Mouse (Mus musculus) hindbrain, postnatal 0 days (tissue): ENCODE data around the gene Il1rl1. TPM values are rescaled to one million over a fixed set of nuclear protein-coding genes. Genes with fewer than 3 reads are reported as not detected.

Experiments used
- ATAC-seq: fragments of 200-750 bp; cut with Nextera tagmentation; 2 replicates; pipeline ENCODE4 v1.8.0; 2017; ENCODE audit warnings: mild to moderate bottlenecking, moderate TSS enrichment, moderate library complexity
- DNase-seq: peaks from one replicate; pipeline ENCODE4 v3.0.0-alpha.2; 2015; ENCODE audit warnings: low spot score
- H3K27ac ChIP-seq: fragments of 300-500 bp; sonication (generic); 2 replicates; pipeline ENCODE4 v1.5.1; 2014; ENCODE audit warnings: mild to moderate bottlenecking
- H3K27me3 ChIP-seq: fragments of 300-500 bp; sonication (generic); 2 replicates; pipeline ENCODE4 v1.6.1; 2014; ENCODE audit warnings: low read length, mixed read lengths; ENCODE audit not compliant: insufficient read depth
- H3K36me3 ChIP-seq: fragments of 300-500 bp; sonication (generic); 2 replicates; pipeline ENCODE4 v1.6.1; 2014; ENCODE audit warnings: low read length, mixed read lengths; ENCODE audit not compliant: insufficient read depth
- H3K4me1 ChIP-seq: fragments of 300-500 bp; sonication (generic); 2 replicates; pipeline ENCODE4 v1.6.1; 2014; ENCODE audit warnings: antibody characterized with exemption, low read length, mixed read lengths; ENCODE audit not compliant: insufficient read depth
- H3K4me2 ChIP-seq: fragments of 300-500 bp; sonication (generic); 2 replicates; pipeline ENCODE4 v1.6.1; 2014; ENCODE audit warnings: low read depth, mild to moderate bottlenecking, low read length, moderate library complexity, mixed read lengths
- H3K4me3 ChIP-seq: fragments of 300-500 bp; sonication (generic); 2 replicates; pipeline ENCODE4 v1.5.1; 2014; ENCODE audit warnings: low read length
- H3K9ac ChIP-seq: fragments of 300-500 bp; sonication (generic); replicated peaks from 2 replicates; pipeline ENCODE4 v1.6.1; 2014; ENCODE audit warnings: mild to moderate bottlenecking, low read length, moderate library complexity, mixed read lengths
- H3K9me3 ChIP-seq: fragments of 300-500 bp; sonication (generic); 2 replicates; pipeline ENCODE4 v1.6.1; 2016; ENCODE audit warnings: low read length, mixed read lengths
- CTCF ChIP-seq: IDR thresholded peaks from 2 replicates; pipeline ENCODE4 v1.5.1; 2016; ENCODE audit warnings: antibody characterized with exemption, control low read depth, low read depth
- WGBS: fragments of 180-500 bp; shearing (Covaris S2); extraction: QIAGEN DNeasy Blood & Tissue Kit; methylation state at CpG from one replicate; pipeline ENCODE4 v1.1.7; 2014; 5-methylcytosine and 5-hydroxymethylcytosine counted together
- polyA plus RNA-seq: library from polyadenylated mRNA; unstranded; fragments of >200 nt; fragmentation: Nextera tagmentation; extraction: Ambion mirVana; gene quantifications from 2 replicates; pipeline ENCODE4 v1.2.1, GENCODE M21; 2015
- total RNA-seq: library from RNA; depleted of rRNA; stranded (reverse); fragments of >200 nt; gene quantifications from 2 replicates; pipeline ENCODE4 v1.2.3, GENCODE M21; 2014

Gene Il1rl1
- total and polyA plus RNA-seq, 2 experiments from 2014 or later: 0.09 to 0.10 TPM

DNA sequence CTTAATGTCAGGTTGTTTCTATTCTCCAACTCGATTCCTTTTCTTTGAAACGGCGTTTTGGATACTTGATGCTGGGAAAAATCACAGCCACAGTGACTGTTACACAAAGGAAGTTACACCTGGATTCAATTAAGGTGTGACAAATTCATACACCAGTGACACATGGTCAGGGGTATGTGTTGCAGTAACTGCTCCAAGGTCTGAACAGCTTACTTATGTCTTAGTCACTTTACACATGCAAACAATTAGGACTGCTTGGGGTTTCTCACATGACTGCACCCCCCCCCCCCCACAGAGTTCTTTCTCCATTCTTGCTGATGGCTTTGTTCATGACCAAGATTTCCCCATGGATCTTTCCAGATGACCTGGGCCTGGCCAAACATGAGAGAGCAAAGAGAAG, 6.6 kb downstream of the Il1rl1 start:
- ATAC-seq (no peak), DNase-seq (no peak)
- WGBS: 84% methylated on average over 3 of the region's 3 CpGs
- no peak overlapping the region for H3K27ac ChIP-seq
- H3K27me3 ChIP-seq: no peaks in the 10 kb centered on the region
- H3K9ac ChIP-seq: no peak overlapping the region
- H3K36me3 ChIP-seq: no peaks in the 10 kb centered on the region
- no peaks in the 10 kb centered on the region for H3K4me1 ChIP-seq
- TF ChIP-seq CTCF: no peak
- no peak overlapping the region for H3K4me2 ChIP-seq
- H3K4me3 ChIP-seq: no peak overlapping the region
- H3K9me3 ChIP-seq: no peaks in the 10 kb centered on the region

GRCm38 (mm10) chr1:40437340-40437739, 8.0 kb downstream of the Il1rl1 start:
- Histone ChIP-seq H3K9ac (no peak overlapping the region), H3K36me3 (no peaks in the 10 kb centered on the region), H3K4me1 (no peaks in the 10 kb centered on the region), H3K4me2 (no peak overlapping the region), H3K4me3 (no peak overlapping the region), H3K9me3 (no peaks in the 10 kb centered on the region), H3K27ac (no peak overlapping the region), H3K27me3 (no peaks in the 10 kb centered on the region)
- TF ChIP-seq CTCF: no peak
- ATAC-seq (no peak), DNase-seq (no peak)
- 92% methylated on average over 2 of the region's 2 CpGs for WGBS

GRCm38 (mm10) chr1:40439504-40439903, 10.1 kb downstream of the Il1rl1 start:
- no peaks in the 10 kb centered on the region for H3K27me3 ChIP-seq
- no peaks in the 10 kb centered on the region for H3K9me3 ChIP-seq
- WGBS: 74% methylated on average over 8 of the region's 8 CpGs
- no peak overlapping the region for H3K4me3 ChIP-seq
- no peak overlapping the region for H3K27ac ChIP-seq
- ATAC-seq: no peak
- no peaks in the 10 kb centered on the region for H3K4me1 ChIP-seq
- DNase-seq: no peak
- TF ChIP-seq CTCF: no peak
- H3K4me2 ChIP-seq: no peak overlapping the region
- H3K9ac ChIP-seq: no peak overlapping the region
- no peaks in the 10 kb centered on the region for H3K36me3 ChIP-seq

GRCm38 (mm10) chr1:40444800-40445199, 15.4 kb downstream of the Il1rl1 start:
- no peak for ATAC-seq
- WGBS: 89% methylated on average over 3 of the region's 3 CpGs
- no peaks in the 10 kb centered on the region for H3K36me3 ChIP-seq

DNA sequence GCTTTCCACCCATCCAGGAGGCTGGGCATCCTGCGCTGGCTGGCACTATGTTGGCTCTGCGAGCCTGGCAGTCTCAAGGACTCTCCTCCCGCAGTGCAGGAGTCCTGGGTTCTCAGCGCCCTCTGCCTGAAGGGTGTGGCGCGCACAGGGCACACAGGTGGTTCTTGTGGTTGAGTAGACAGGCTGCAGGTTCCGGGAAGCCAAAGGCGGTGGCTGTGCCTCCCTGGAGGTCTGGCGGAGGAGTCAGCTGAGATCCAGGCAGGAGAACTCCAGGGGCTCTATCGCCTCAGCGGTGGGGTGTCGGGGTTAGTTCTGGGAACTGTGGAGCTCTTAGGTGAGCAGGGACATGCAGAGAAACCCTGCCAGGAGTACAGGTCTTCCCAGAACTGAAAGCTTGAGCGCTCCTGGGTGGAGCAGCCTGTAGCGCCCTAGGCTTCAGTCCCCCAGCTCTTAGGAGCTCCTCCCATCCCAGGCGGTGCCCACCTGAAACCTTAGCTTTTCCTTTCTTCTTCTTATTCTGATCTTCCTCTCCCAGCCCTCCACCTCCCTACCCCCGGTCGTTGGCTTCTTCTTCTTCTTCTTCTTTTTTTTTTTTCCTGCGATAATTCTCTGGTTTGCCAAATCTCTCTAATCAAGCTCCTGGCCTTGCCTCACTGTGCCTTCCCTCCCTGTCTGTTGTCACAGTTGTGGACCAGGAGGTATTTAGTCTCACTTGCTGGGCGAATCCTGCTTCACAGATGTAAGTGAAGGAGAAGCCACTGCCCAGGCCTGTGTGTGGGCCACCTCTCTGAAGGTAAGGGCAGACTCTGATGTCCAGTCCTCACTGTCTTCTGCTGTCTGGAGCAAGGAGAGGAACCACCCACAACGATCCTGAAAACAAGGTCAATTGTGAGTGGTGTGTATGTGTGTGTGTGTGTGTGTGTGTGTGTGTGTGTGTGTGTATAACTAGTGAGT, 36.4 kb downstream of the Il1rl1 start, which contains the start of gene Il18r1:
Il18r1 (plus strand) TSS at position 76 of the 954 bp plus-strand sequence.
- Histone ChIP-seq H3K27ac (no peak within 1 kb of the TSS), H3K36me3 (no peaks in the 10 kb centered on the region), H3K4me3 (no peak within 1 kb of the TSS), H3K27me3 (no peaks in the 10 kb centered on the region), H3K9ac (no peak within 1 kb of the TSS), H3K4me2 (no peak within 1 kb of the TSS), H3K4me1 (no peaks in the 10 kb centered on the region), H3K9me3 (no peaks in the 10 kb centered on the region)
- TF ChIP-seq CTCF: no peak
- 50% methylated on average over 20 of the region's 20 CpGs for WGBS
- ATAC-seq (no peak), DNase-seq (no peak)

More at GRCm38 (mm10) chr1:40444800-40445199, 15.4 kb downstream of the Il1rl1 start:
- Histone ChIP-seq H3K4me3 (no peak overlapping the region), H3K27ac (no peak overlapping the region), H3K27me3 (no peaks in the 10 kb centered on the region), H3K4me1 (no peaks in the 10 kb centered on the region), H3K9me3 (no peaks in the 10 kb centered on the region), H3K4me2 (no peak overlapping the region), H3K9ac (no peak overlapping the region)
- no peak for TF ChIP-seq CTCF
- no peak for DNase-seq

GRCm38 (mm10) chr1:40467306-40467705, 37.9 kb downstream of the Il1rl1 start:
- no peak overlapping the region for H3K4me2 ChIP-seq
- no peak overlapping the region for H3K4me3 ChIP-seq
- H3K9ac ChIP-seq: no peak overlapping the region
- H3K4me1 ChIP-seq: no peaks in the 10 kb centered on the region
- 88% methylated on average over 4 of the region's 4 CpGs for whole genome bisulfite sequencing
- H3K36me3 ChIP-seq: no peaks in the 10 kb centered on the region
- no peak overlapping the region for H3K27ac ChIP-seq
- TF ChIP-seq CTCF: no peak
- no peak for DNase-seq
- H3K27me3 ChIP-seq: no peaks in the 10 kb centered on the region
- no peaks in the 10 kb centered on the region for H3K9me3 ChIP-seq
- no peak for ATAC-seq

DNA sequence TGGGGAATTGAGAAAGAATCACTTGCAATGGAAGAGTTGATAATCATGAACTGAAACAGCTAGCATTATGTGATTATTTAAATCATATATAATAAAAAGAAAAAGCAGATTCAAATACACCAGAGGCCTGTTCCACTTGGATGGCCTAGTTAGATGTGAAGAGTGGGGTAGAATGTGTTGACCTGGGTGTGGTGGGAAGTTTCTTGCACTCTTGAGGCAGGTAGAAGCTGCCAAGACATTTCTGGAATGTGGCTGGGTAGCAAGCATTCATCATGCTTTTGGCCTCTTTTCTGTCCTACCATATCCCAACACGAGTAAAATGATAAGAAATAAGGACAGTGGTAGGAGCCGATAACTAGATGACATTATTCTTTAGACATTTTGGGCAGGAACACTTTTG, 39.4 kb downstream of the Il1rl1 start:
- Histone ChIP-seq H3K4me2 (no peak overlapping the region), H3K4me3 (no peak overlapping the region), H3K36me3 (no peaks in the 10 kb centered on the region), H3K27me3 (no peaks in the 10 kb centered on the region), H3K4me1 (no peaks in the 10 kb centered on the region), H3K9me3 (no peaks in the 10 kb centered on the region), H3K9ac (no peak overlapping the region), H3K27ac (no peak overlapping the region)
- ATAC-seq: no peak
- DNase-seq: no peak
- WGBS: 82% methylated on average over 2 of the region's 2 CpGs
- TF ChIP-seq CTCF: no peak
